Mouse (Mus musculus) intestine, embryonic 15.5 days (tissue): Measurements from ENCODE around the gene Il4ra. TPM values are rescaled to one million over a fixed set of nuclear protein-coding genes. Genes with fewer than 3 reads are reported as not detected.
A peak's percentile ranks its signal among the peaks of the same experiment; 100 is the strongest.

Experiments
- ATAC-seq: fragments of 200-750 bp; cut with Nextera tagmentation; 2 replicates; pipeline ENCODE4 v1.8.0; 2017; ENCODE audit warnings: moderate TSS enrichment, moderate library complexity
- H3K27ac ChIP-seq: fragments of 300-500 bp; sonication (generic); 2 replicates; pipeline ENCODE4 v1.5.1; 2015; ENCODE audit warnings: mild to moderate bottlenecking, inconsistent platforms
- H3K27me3 ChIP-seq: fragments of 300-500 bp; sonication (generic); replicated peaks from 2 replicates; pipeline ENCODE4 v1.6.1; 2015; ENCODE audit warnings: inconsistent platforms
- H3K36me3 ChIP-seq: fragments of 300-500 bp; sonication (generic); 2 replicates; pipeline ENCODE4 v1.6.1; 2015; ENCODE audit warnings: inconsistent platforms
- H3K4me1 ChIP-seq: fragments of 300-500 bp; sonication (generic); replicated peaks from 2 replicates; pipeline ENCODE4 v1.6.1; 2015; ENCODE audit warnings: inconsistent platforms
- H3K4me2 ChIP-seq: fragments of 300-500 bp; sonication (generic); replicated peaks from 2 replicates; pipeline ENCODE4 v1.6.1; 2015; ENCODE audit warnings: mild to moderate bottlenecking, inconsistent platforms
- H3K4me3 ChIP-seq: fragments of 300-500 bp; sonication (generic); replicated peaks from 2 replicates; pipeline ENCODE4 v1.5.1; 2015; ENCODE audit warnings: inconsistent platforms
- H3K9ac ChIP-seq: fragments of 300-500 bp; sonication (generic); 2 replicates; pipeline ENCODE4 v1.6.1; 2015; ENCODE audit warnings: inconsistent platforms
- H3K9me3 ChIP-seq: fragments of 300-500 bp; sonication (generic); 2 replicates; pipeline ENCODE4 v1.6.1; 2016; ENCODE audit warnings: inconsistent platforms
- WGBS: fragments of 180-500 bp; shearing (Covaris S2); methylation state at CpG from one replicate; pipeline ENCODE4 v1.1.7; 2015; 5-methylcytosine and 5-hydroxymethylcytosine counted together
- polyA plus RNA-seq: library from polyadenylated mRNA; unstranded; fragments of >200 nt; fragmentation: Nextera tagmentation; extraction: Ambion mirVana; gene quantifications from 2 replicates; pipeline ENCODE4 v1.2.1, GENCODE M21; 2015

Gene Il4ra
- polyA plus RNA-seq, 1 experiment from 2014 or later: 10.4 TPM

GRCm38 (mm10) chr7:125578106-125578505 lies 26.2 kb downstream of the Il4ra start:
- no peak overlapping the region; the same call in 1 of the 2 replicates for H3K9ac ChIP-seq
- H3K36me3 ChIP-seq: no peaks in the 10 kb centered on the region
- ATAC-seq: no peak
- H3K4me1 ChIP-seq: peaks cover 31% of the 10 kb centered on the region
- H3K27ac ChIP-seq: no peak overlapping the region
- no peak overlapping the region for H3K4me3 ChIP-seq
- no peaks in the 10 kb centered on the region for H3K27me3 ChIP-seq
- WGBS: 65% methylated on average over 3 of the region's 3 CpGs
- H3K4me2 ChIP-seq: no peak overlapping the region
- no peaks in the 10 kb centered on the region for H3K9me3 ChIP-seq

DNA sequence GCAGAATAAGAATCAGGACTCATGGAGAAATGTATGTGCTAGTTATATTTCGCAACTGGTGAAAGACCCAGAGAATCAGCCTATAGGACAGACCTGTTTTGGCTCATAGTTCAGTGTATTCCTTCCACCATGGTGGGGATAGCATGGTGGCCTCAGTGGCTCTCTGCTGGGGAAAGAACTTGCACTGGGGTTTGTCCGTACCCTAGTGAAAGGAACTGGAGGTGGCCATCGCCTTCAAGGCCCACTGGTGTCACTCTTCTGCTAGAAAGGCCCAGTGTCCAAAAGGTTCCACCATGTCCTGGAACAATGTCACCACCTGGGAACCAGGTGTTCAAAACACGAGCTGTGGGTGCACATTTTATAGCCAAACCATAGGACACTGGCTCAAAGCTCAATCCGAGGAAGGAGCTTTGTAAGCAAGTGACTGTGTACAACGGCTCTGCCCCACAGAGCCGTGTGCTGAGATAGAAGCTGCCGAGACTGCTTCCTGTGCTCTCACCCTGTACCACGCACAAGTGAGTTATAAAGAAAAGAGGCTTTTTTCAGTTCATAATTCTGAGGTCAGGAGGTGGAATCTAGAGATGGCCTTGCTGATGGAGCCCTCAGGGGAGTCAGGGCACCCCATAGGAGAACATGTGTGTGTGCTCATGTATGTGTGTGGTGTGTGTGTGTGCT lies 27.8 kb downstream of the Il4ra start:
- Histone ChIP-seq H3K9me3 (no peaks in the 10 kb centered on the region), H3K4me3 (no peak overlapping the region), H3K4me2 (no peak overlapping the region), H3K36me3 (no peaks in the 10 kb centered on the region), H3K4me1 (peaks cover 31% of the 10 kb centered on the region), H3K27me3 (no peaks in the 10 kb centered on the region), H3K9ac (no peak overlapping the region), H3K27ac (no peak overlapping the region)
- 84% methylated on average over 9 of the region's 9 CpGs for WGBS
- ATAC-seq: no peak

GRCm38 (mm10) chr7:125580220-125580549 lies 28.3 kb downstream of the Il4ra start:
- no peak overlapping the region for H3K27ac ChIP-seq
- H3K36me3 ChIP-seq: no peaks in the 10 kb centered on the region
- no peak overlapping the region for H3K9ac ChIP-seq
- 80% methylated on average over 1 of the region's 1 CpGs for WGBS
- ATAC-seq: no peak
- H3K4me1 ChIP-seq: peaks cover 31% of the 10 kb centered on the region
- no peaks in the 10 kb centered on the region for H3K27me3 ChIP-seq
- no peak overlapping the region for H3K4me3 ChIP-seq
- H3K4me2 ChIP-seq: no peak overlapping the region
- H3K9me3 ChIP-seq: no peaks in the 10 kb centered on the region

DNA sequence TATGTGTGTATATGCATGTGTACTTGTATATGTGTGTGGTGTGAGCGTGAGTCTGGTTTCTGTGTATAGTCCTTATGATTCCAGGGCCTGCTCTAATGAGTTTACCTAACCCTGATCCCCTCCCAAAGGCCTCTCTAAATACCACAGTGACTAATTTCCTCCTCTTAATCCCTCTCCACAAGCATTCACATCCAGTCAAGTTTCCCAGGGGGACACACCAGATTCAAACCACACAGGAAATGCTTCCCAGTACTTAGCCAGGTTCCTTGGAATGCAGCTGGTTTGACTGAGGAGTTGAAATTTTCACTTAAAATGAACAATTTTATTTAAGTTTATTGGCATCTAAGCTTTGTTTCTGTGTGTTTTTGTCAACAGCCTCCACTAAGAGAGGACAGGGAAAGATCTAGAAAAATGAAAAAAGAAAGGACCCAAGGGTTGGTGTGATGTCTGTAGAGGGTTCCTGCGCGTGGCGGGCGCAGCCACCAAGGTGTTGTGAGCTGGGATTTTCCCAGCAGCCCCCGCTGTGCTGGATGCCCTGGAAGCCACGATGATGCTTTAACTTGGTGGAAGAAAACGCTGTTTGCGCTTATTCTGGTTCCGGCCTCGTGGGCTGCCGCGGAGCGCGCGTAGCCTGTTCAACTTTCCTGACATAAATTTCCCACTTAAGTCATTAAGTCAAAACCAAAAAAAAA lies 28.9 kb downstream of the Il4ra start:
- Histone ChIP-seq H3K36me3 (no peaks in the 10 kb centered on the region), H3K4me3 (peak overlapping the region; percentile 30), H3K27me3 (no peaks in the 10 kb centered on the region), H3K4me2 (peak overlapping the region; percentile 76), H3K9ac (peak overlapping the region; percentile 24), H3K4me1 (peaks cover 31% of the 10 kb centered on the region), H3K9me3 (no peaks in the 10 kb centered on the region), H3K27ac (0 out of 2 replicates have a peak overlapping the region, but pooled peaks have one; percentile 54)
- WGBS: 12% methylated on average over 16 of the region's 16 CpGs
- ATAC-seq: peak; percentile 7; the same call in 1 of the 2 replicates

DNA sequence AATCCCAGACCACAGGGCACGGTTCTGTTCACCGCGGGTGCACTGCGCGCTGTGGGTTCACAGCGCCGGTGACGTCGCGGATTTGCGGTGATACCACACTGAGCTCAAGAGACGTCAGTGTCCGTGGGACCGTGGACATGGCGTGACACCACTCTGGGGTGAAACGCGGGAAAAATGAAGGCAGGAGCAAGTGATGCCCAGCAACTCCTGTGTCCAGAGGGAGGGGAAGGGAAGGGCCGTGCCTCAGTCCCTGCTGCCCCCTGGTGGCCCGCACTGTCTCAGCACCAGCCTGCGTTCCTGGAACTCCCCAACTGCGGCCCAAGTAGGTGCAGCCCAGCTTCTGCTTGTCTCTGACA lies 29.4 kb downstream of the Il4ra start:
- H3K4me3 ChIP-seq: peak overlapping the region; percentile 30
- peak overlapping the region; percentile 76 for H3K4me2 ChIP-seq
- H3K9ac ChIP-seq: peak overlapping the region; percentile 24
- no peaks in the 10 kb centered on the region for H3K9me3 ChIP-seq
- under 1% methylated on average over 21 of the region's 21 CpGs for WGBS
- ATAC-seq: peak; percentile 79
- H3K4me1 ChIP-seq: peaks cover 26% of the 10 kb centered on the region
- no peak overlapping the region for H3K27ac ChIP-seq
- H3K36me3 ChIP-seq: no peaks in the 10 kb centered on the region
- no peaks in the 10 kb centered on the region for H3K27me3 ChIP-seq

GRCm38 (mm10) chr7:125583325-125584004 lies 31.5 kb downstream of the Il4ra start:
- Histone ChIP-seq H3K9me3 (no peaks in the 10 kb centered on the region), H3K4me3 (no peak overlapping the region), H3K36me3 (no peaks in the 10 kb centered on the region), H3K27me3 (no peaks in the 10 kb centered on the region), H3K27ac (no peak overlapping the region), H3K9ac (no peak overlapping the region), H3K4me1 (peaks cover 8% of the 10 kb centered on the region), H3K4me2 (no peak overlapping the region)
- WGBS: 73% methylated on average over 6 of the region's 6 CpGs
- no peak for ATAC-seq

- no peak overlapping the region for H3K4me2 ChIP-seq
- no peaks in the 10 kb centered on the region for H3K9me3 ChIP-seq
- peaks cover 8% of the 10 kb centered on the region for H3K4me1 ChIP-seq
- H3K36me3 ChIP-seq: no peaks in the 10 kb centered on the region
- 90% methylated on average over 5 of the region's 5 CpGs for WGBS
- no peak overlapping the region for H3K4me3 ChIP-seq
- H3K27me3 ChIP-seq: no peaks in the 10 kb centered on the region
- no peak overlapping the region for H3K9ac ChIP-seq
- no peak for ATAC-seq
- no peak overlapping the region for H3K27ac ChIP-seq
Measured at GRCm38 (mm10) chr7:125584005-125584369, 32.1 kb downstream of the Il4ra start.

GRCm38 (mm10) chr7:125586355-125586754 lies 34.4 kb downstream of the Il4ra start:
- Histone ChIP-seq H3K27ac (no peak overlapping the region), H3K4me1 (no peaks in the 10 kb centered on the region), H3K9me3 (no peaks in the 10 kb centered on the region), H3K9ac (no peak overlapping the region), H3K4me2 (no peak overlapping the region), H3K4me3 (no peak overlapping the region), H3K27me3 (no peaks in the 10 kb centered on the region), H3K36me3 (no peaks in the 10 kb centered on the region)
- 97% methylated on average over 23 of the region's 23 CpGs for WGBS
- no peak for ATAC-seq

DNA sequence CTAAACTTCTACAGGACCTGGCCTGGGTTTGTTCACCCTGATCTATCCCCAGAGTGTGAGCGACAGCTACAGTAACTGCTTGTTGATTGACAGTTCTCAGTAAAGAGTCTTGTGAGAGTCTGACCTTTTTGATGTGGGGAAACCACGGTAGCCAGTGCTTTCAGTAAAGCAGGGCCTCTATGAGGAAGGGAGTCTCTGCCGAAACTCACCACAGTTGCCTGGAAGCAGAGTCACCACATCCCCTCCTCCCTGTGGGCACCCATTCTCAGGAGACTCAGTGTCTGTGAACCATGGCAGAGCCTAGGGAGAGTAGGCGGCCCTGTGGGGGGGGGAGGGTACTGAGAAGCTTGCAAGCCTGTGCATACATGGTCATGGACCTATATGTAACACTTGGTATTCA lies 36.8 kb downstream of the Il4ra start:
- ATAC-seq: no peak
- no peaks in the 10 kb centered on the region for H3K9me3 ChIP-seq
- no peak overlapping the region for H3K4me3 ChIP-seq
- WGBS: 84% methylated on average over 4 of the region's 4 CpGs
- no peak overlapping the region for H3K4me2 ChIP-seq
- H3K4me1 ChIP-seq: no peaks in the 10 kb centered on the region
- no peak overlapping the region for H3K27ac ChIP-seq
- no peaks in the 10 kb centered on the region for H3K27me3 ChIP-seq
- H3K9ac ChIP-seq: no peak overlapping the region
- no peaks in the 10 kb centered on the region for H3K36me3 ChIP-seq

- no peak overlapping the region for H3K4me3 ChIP-seq
- no peak overlapping the region for H3K27ac ChIP-seq
- no peaks in the 10 kb centered on the region for H3K27me3 ChIP-seq
- 84% methylated on average over 7 of the region's 7 CpGs for WGBS
- no peak for ATAC-seq
- H3K36me3 ChIP-seq: no peaks in the 10 kb centered on the region
- H3K9me3 ChIP-seq: no peaks in the 10 kb centered on the region
- no peak overlapping the region for H3K9ac ChIP-seq
- no peak overlapping the region for H3K4me2 ChIP-seq
- H3K4me1 ChIP-seq: no peaks in the 10 kb centered on the region
Measured at GRCm38 (mm10) chr7:125589896-125590295, 38.0 kb downstream of the Il4ra start.

- Histone ChIP-seq H3K4me3 (no peak overlapping the region), H3K36me3 (no peaks in the 10 kb centered on the region), H3K4me2 (no peak overlapping the region), H3K9me3 (no peaks in the 10 kb centered on the region), H3K9ac (no peak overlapping the region), H3K27me3 (no peaks in the 10 kb centered on the region), H3K4me1 (no peaks in the 10 kb centered on the region), H3K27ac (no peak overlapping the region)
- no peak for ATAC-seq
- WGBS: 79% methylated on average over 4 of the region's 4 CpGs
Measured at GRCm38 (mm10) chr7:125593831-125594230, 41.9 kb downstream of the Il4ra start.

GRCm38 (mm10) chr7:125596406-125596805 lies 44.5 kb downstream of the Il4ra start:
- H3K27ac ChIP-seq: no peak overlapping the region
- H3K9me3 ChIP-seq: no peaks in the 10 kb centered on the region
- no peaks in the 10 kb centered on the region for H3K27me3 ChIP-seq
- ATAC-seq: no peak
- H3K36me3 ChIP-seq: no peaks in the 10 kb centered on the region
- H3K4me1 ChIP-seq: no peaks in the 10 kb centered on the region
- 58% methylated on average over 3 of the region's 3 CpGs for whole genome bisulfite sequencing
- H3K9ac ChIP-seq: no peak overlapping the region
- H3K4me2 ChIP-seq: no peak overlapping the region
- no peak overlapping the region for H3K4me3 ChIP-seq
